Mouse (Mus musculus): ENCODE measurements around the gene Rheb. TPM values are rescaled to one million over a fixed set of nuclear protein-coding genes. Genes with fewer than 3 reads are reported as not detected.
"Not testable (repeated sequence)": the region's sequence is repeated elsewhere in the genome, so short reads cannot be mapped to it uniquely, and the experiment has no call there.

Gene Rheb
- total RNA-seq, 1 experiment from 2014 or later, result 76.1 TPM

DNA sequence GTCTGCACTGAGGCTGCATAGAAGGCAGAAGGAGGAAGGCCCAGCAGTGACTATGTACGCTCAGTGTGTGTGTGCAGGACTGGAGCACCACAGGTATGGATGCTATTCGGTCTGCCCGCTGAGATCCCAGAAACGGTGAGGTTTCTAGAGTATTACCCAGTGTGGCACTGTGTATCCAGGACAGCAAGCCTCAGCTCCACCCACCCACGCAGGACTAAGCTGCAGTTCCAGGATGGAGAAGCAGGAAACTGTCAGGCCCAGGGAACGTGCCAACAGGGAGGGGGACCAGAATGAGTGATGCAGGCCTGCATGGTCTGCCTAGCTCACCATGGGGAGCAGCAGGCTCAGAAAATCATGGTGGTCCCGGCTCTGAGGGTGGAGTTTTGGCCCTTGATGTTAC, 49.5 kb downstream of the Rheb start:
- DNase-seq, result no peak

- no peak for DNase-seq
Measured at GRCm38 (mm10) chr5:24782957-24783356, 59.5 kb downstream of the Rheb start.

- DNase-seq, result no peak
Measured at GRCm38 (mm10) chr5:24781048-24781447, 61.4 kb downstream of the Rheb start.

GRCm38 (mm10) chr5:24779881-24780512, 62.4 kb downstream of the Rheb start:
- peak; percentile 50 for DNase-seq

- no peak for DNase-seq
Measured at GRCm38 (mm10) chr5:24779321-24779720, 63.1 kb downstream of the Rheb start.

DNA sequence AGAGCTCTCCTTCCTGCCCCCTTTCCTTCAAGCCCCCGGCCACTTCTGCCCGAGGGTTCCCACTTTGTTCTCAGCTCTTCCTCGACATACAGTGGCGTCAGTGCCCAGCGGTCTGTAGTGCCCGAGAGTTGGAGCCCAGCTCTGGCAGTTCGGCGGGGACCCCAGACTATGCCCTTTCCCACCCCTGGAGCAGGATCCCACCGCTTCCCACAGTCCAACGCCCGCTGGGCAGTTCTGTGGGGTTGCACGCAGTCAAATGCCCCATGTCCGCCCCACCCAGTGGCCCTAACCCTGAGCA, 63.6 kb downstream of the Rheb start:
- no peak for DNase-seq

- DNase-seq, result no peak
Measured at GRCm38 (mm10) chr5:24778082-24778842, 64.2 kb downstream of the Rheb start.

GRCm38 (mm10) chr5:24776681-24777080, 65.7 kb downstream of the Rheb start:
- no peak for DNase-seq

DNA sequence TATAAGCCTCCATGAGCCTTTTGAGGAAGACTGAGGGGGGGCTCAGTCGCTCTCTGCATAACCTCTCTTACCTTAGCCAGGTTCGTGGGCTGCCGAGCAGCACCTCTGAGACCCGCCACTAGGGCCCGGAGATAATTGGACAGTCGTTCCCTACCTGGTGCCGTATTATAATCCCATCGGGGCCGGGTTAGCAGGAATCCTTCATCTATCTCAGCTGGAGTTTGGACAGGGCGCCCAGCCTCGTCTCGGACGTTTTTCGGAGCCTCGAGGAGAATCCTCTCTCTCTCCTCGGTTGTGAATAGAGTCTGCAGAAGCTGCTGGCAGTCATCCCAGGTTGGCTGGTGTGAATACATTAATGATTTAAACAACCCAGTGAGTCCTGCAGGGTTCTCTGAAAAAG, 67.9 kb downstream of the Rheb start:
- not testable (repeated sequence) for DNase-seq

DNA sequence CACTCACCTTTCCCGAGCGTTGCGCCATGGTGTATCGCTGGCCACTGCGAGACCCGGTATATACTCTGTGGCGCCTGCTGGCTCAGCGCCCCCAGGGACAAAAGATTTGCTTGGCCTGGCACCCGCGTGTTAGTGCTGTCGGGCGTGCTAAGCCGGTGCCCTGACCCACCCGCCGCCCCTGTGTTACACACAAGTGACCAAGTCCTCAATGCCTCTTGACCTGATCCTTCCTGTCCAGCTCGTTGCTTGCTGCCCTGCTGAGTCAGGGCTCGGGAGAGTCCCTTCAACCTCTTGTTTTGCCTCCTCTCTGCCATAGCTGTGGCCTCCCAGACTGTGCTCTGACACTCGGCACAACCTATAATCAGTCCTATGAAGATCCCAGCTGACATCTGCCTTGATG, 84.6 kb downstream of the Rheb start, which contains the start of gene Crygn:
Gene Crygn, minus strand, starts transcription at position 193 of the 400 bp plus-strand sequence.
- DNase-seq, result no peak

GRCm38 (mm10) chr5:24756931-24757330, 85.5 kb downstream of the Rheb start:
- DNase-seq, result no peak

Other genes with a start within 250 kb of the Rheb start
- gene Smarcd3, start 218.2 kb downstream of the Rheb start, total RNA-seq (2021), result 15.5 and 24.3 TPM in 2 replicates
- gene Nub1, start 157.1 kb downstream of the Rheb start, total RNA-seq (2021), result 45.4 and 50.7 TPM in 2 replicates
- 1.9 and 2.6 TPM in 2 replicates for gene Wdr86, start 111.9 kb downstream of the Rheb start, total RNA-seq (2021)
- 2.6 and 2.9 TPM in 2 replicates for gene Crygn, start 84.6 kb downstream of the Rheb start, total RNA-seq (2021)

All from adrenal gland, postnatal 14 days (tissue).